Mouse (Mus musculus) left cerebral cortex, adult 18-20 months (tissue): Measurements from ENCODE around the gene Tmem178b. TPM values are rescaled to one million over a fixed set of nuclear protein-coding genes. Genes with fewer than 3 reads are reported as not detected.

Source experiments
- DNase-seq, 2 experiments: peaks; one replicate each; pipeline ENCODE4 v3.0.0; 2021 to 2022; ENCODE audit warnings: low spot score in 2 of 2, mixed read lengths in 1 of 2
- total RNA-seq, 2 experiments: library from RNA; stranded (reverse); gene quantifications; 2 replicates each; pipeline ENCODE4 v1.2.3; 2021

The Tmem178b gene
- total RNA-seq, 2 experiments from 2014 or later = 193 to 222 TPM

DNA sequence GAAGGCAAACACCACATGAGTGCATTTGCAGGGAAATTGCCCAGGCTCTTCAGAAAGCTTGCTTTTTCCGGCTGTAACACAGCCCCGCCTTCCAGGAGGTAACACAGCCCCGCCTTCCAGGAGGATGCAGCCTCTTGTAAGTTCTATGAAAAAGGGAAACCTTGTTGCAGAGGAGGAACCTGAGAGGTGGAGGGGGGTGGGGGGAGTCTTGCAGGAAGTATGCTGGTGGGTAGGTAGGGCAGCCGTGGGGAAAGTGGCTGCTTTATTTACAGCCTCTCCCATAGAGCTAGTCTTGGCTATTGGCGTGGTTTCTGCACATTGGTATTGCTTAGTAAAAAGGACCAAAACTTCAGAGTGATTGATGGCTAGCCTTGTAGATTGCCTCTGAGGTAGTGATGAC lies 140.3 kb downstream of the Tmem178b start:
- no peak for DNase-seq

- DNase-seq = peak in 1 of 2 experiments; percentile 38
Observed at GRCm38 (mm10) chr6:40015185-40015584, 142.1 kb downstream of the Tmem178b start.

DNA sequence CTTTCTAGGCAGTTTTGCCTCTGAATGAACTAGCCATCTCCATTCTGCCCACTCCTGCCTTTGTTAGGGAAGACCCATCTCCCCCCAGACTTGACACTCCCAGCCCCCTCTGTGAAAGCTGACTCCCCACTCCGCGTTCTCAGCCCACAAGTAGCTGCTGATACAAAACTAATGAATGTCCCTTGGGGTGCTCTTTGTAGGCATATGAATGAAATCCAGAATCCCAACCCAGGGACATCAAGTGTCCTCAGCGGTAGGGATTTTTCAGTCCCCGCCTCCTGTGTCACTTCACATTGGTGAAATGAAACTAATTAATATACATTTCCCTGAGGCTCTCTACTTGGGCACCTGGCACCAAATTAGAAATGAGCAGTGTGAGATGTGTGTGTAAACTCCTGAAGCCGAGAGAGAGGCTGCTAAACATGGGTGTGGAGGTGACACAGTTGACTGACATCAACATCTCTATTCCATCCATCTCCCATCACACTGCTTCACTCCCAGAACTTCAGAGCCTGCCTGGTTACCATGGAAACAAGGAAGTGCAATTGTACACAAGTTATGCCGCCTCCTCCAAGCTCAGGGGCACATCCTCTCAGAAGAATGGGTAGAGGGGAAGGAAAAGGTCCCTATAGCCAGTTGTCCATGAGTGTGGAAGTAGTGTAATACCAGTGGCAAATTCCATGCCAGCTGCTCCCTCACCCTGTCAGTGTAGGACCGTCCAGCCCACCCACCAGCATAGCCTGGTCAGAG lies 142.8 kb downstream of the Tmem178b start:
- DNase-seq = no peak

- DNase-seq = no peak
Observed at GRCm38 (mm10) chr6:40019396-40019795, 146.3 kb downstream of the Tmem178b start.

DNA sequence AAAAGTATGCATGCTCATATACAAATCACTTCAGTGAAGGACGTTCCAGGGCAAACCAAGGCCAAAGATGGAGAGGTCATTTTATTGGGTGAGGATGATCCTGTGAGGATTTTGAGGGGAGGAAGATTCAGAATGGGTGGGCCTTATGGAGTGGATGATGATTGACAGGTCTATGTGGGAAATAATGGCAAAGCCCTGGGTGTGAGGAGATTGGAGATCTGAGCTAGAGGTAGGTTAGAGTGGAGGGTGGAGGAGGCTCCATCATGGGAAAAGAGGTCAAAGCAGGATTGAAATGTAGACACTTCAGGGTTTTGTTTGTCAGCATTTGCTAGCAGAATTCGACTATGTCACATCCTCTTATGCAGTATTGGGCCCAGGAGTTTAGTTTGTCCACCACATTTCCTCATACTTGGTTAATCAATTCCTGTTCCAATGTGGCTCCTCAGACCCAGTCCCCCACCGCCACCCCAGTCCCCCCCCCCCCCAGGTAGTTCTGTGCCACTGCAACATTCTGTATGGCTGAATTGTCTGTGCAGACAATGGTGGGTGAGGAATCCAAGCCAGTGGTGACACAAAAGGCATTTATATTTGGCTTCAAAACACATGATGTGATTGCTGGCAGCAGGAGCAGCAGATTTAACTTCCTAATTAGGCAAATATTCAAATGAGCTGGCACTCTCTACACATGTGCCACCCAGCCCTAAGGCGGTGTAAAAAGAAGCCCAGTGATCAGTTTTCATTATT lies 150.7 kb downstream of the Tmem178b start:
- peak; percentile 29 to 48 for DNase-seq

DNA sequence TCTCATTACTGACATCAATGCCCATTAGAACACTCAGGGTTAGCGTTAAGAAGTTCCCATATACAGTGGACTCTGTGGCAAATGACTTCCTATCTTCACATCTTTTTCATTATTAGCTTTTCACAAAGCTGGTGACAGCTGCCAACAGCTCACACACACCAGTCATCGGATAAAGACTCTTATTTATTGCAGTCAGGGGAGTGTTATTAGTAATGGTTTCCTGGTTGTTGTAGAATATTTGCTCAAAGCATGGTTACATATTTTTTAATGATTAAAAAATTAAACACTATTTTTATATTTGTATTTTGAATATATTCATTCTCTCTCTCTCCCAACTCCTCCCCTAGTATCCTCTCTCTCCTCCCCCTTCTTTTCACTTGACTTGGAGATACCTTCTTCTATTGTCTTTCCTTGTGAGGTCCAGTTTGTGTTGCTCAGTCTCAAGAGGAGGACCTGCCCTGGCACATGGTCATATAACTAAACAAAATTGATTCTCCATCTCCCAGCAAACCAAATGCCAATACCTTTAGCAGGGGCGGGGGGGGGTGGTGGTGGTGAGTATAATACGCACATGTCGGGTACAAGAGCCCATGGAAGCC lies 151.4 kb downstream of the Tmem178b start:
- no peak for DNase-seq

- DNase-seq = no peak
Observed at GRCm38 (mm10) chr6:40032901-40033300, 159.8 kb downstream of the Tmem178b start.

GRCm38 (mm10) chr6:40033935-40034334 lies 160.9 kb downstream of the Tmem178b start:
- DNase-seq = no peak

DNA sequence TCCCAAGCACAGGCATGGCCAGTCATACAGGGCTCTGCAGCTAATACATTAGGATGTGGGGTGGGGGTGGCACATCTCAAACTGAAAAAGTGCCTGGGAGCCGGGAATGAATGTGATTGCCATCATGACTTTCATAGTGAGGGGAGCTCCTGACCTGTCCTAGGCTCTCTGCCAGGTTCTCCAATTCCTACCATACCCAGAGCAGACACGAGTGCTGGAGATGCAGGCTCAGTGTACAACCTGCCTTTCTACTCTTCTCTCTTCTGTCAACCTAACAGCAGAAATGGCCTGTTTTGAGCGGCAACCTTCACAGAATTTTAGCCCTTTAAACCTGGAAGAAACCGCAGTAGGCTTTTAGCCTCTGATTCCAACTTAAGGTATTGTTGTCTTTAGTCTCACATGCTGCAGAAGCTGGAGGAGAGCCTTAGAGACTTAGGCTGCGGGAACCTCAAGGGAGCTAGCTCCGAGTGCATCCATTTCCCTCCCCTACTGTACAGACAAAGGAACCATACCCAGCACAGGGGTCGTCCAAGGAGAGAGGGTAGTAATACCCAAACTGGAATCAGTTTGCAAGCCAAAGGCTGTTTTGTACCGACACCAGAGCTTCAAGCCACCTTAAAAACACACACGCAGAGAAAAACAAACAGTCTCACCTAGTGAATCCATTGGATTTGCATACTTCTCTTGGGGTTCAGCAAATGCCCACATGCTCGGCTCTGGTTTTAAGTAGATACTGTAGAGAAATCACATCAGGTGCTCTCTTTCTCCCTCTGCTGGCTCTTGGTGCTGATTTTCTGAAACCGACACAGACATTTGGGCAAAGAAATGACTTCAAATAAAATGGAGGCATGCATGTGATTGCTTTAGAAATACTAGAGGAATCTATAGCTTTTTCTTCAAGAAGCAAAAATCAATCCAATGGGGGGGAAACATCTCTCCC lies 176.2 kb downstream of the Tmem178b start:
- DNase-seq = peak; percentile 65 to 69

GRCm38 (mm10) chr6:40049909-40050484 lies 176.9 kb downstream of the Tmem178b start:
- DNase-seq = no peak

- DNase-seq = no peak
Observed at GRCm38 (mm10) chr6:40051698-40052097, 178.6 kb downstream of the Tmem178b start.

- DNase-seq = no peak
Observed at GRCm38 (mm10) chr6:40052593-40052992, 179.5 kb downstream of the Tmem178b start.

- DNase-seq = no peak
Observed at GRCm38 (mm10) chr6:40059466-40059865, 186.4 kb downstream of the Tmem178b start.

DNA sequence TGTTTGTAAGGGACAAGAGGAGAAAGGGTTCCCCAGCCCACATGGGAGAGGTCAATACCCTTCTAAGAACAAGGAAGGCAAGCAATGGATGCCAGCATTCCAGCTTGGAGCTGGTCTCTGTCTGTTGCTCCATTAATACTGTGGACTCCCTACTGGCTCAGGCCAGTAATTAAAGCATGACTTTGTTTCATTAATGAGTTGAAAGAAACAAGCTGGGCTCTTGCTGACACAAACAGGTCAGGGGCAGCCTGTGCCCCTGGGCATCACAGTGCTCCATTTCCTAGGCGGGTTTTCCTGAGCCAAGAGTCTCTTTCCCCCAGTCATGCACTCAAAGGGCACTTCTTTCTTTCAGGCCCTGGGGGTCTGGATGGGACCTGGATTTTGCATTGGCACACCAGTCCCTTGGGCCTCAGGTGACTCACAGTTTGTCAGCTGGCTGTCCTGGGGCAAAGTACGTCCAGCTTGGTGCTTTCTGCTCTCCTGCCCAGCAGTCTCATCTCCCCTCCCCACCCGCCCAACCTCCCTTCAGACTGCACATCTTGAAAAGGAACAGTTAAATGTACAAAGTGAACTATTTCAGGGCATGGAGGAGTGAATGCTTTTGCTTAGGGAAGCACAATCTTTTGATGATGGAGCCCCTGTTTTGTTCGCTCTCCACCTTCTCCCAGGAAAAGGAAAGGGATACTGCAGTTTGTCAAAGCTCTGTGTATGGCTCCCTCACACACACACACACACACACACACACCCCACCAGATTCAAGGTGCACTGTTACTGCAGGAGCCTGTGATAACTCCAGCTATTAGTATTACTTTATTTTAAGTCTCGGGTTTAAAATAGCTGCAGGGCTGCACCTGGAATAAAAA lies 188.5 kb downstream of the Tmem178b start:
- no peak for DNase-seq

- DNase-seq = no peak
Observed at GRCm38 (mm10) chr6:40062190-40062501, 189.1 kb downstream of the Tmem178b start.

- no peak for DNase-seq
Observed at GRCm38 (mm10) chr6:40063438-40063837, 190.4 kb downstream of the Tmem178b start.

DNA sequence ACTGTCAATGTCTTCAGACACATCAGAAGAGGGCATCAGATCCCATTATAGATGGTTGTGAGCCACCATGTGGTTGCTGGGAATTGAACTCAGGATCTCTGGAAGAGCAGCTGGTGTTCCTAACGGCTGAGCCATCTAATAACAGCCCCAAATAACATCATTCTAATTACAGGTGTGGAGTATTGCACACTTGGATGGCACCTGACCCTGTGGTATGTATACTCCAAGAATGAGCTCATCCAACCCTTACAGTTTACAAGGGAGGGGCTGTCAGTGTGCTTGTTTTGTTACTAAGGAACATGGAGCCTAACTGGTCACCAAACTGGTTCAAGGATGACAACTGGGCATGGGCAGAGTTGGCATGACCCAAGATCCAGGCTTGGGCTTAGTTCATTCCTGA lies 190.8 kb downstream of the Tmem178b start:
- DNase-seq = no peak

DNA sequence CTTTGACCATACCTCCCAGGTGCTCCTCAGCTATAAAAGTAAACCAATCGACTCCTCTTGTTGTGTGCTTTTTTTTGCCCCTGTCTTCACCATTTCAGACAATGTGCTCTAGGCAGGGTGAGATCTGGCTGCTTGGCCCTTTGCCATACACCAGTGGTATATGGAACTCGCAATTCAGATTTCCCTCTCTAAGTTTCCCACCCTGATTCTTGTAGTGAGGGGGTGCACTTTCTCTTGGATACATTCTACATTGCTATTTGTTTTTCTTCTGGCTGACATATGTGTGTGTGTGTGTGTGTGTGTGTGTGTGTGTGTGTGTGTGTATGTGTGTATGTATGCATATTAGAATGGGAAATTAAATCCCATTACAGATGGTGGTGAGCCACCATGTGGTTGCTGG lies 191.3 kb downstream of the Tmem178b start:
- no peak for DNase-seq

DNA sequence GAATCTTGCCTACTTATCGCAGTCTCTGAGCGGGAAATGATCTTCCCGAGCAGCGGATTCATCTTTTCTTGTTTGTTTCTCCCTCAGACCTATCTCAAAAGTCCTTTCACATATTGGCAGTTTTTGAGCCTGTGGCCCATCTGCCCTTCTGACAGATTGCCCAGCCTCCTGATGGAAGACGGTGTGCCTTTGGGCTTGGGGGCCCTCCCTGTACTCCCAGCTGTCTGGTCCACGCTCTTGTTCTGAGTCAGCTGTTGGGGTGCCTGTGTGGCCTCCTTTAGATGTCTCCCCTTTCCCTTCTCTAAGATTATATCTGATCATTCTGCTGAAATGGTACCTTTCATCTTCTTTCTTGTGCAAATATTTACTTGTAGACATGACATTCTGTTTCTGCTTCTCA lies 195.4 kb downstream of the Tmem178b start:
- DNase-seq = no peak

GRCm38 (mm10) chr6:40071007-40071406 lies 197.9 kb downstream of the Tmem178b start:
- peak; percentile 20 to 55 for DNase-seq
